Mouse (Mus musculus) forelimb bud, embryonic 11.5 days (tissue): ENCODE results near the gene Rab36.
A peak's percentile ranks its signal among the peaks of the same experiment; 100 is the strongest.

Experiments used
- DNase-seq: peaks from one replicate; pipeline ENCODE4 v3.0.0-alpha.2; 2012; ENCODE audit warnings: low read depth, low spot score

The Rab36 gene

GRCm38 (mm10) chr10:75068624-75069328, 31.9 kb downstream of the Rab36 start:
- no peak for DNase-seq

- no peak for DNase-seq
Observed at GRCm38 (mm10) chr10:75070281-75070976, 33.6 kb downstream of the Rab36 start.

GRCm38 (mm10) chr10:75075665-75076064, 38.8 kb downstream of the Rab36 start:
- DNase-seq, result no peak

GRCm38 (mm10) chr10:75078174-75079128, 41.6 kb downstream of the Rab36 start:
- DNase-seq, result no peak

GRCm38 (mm10) chr10:75085330-75085729, 48.5 kb downstream of the Rab36 start:
- no peak for DNase-seq

GRCm38 (mm10) chr10:75088471-75088870, 51.6 kb downstream of the Rab36 start:
- DNase-seq, result no peak

GRCm38 (mm10) chr10:75091478-75092152, 54.8 kb downstream of the Rab36 start:
- DNase-seq, result no peak

GRCm38 (mm10) chr10:75093252-75093987, 56.6 kb downstream of the Rab36 start:
- peak; percentile 45 for DNase-seq

- no peak for DNase-seq
Observed at GRCm38 (mm10) chr10:75094338-75094737, 57.5 kb downstream of the Rab36 start.

- no peak for DNase-seq
Observed at GRCm38 (mm10) chr10:75095216-75095615, 58.4 kb downstream of the Rab36 start.

GRCm38 (mm10) chr10:75098446-75099183, 61.8 kb downstream of the Rab36 start:
- DNase-seq, result peak; percentile 66

- DNase-seq, result no peak
Observed at GRCm38 (mm10) chr10:75100298-75100697, 63.4 kb downstream of the Rab36 start.

GRCm38 (mm10) chr10:75103502-75103901, 66.6 kb downstream of the Rab36 start:
- DNase-seq, result no peak
